Mouse (Mus musculus): ENCODE results near the gene Amot. TPM values are rescaled to one million over a fixed set of nuclear protein-coding genes. Genes with fewer than 3 reads are reported as not detected.

The Amot gene
- polyA plus RNA-seq, 1 experiment = 7.0 TPM

- H3K4me1 ChIP-seq (replicated peaks; ENCODE audit: control insufficient read depth, insufficient read depth, low read length) = no peaks in the 10 kb centered on the region
- TF ChIP-seq CTCF (IDR thresholded peaks at IDR 0.05; ENCODE audit: borderline replicate concordance, control insufficient read depth, extremely low read depth, insufficient read depth, low read length, poor library complexity) (no peak), POLR2A (IDR thresholded peaks at IDR 0.05; ENCODE audit: control insufficient read depth, extremely low read depth, insufficient read depth, low read length, poor library complexity) (no peak)
- H3K27me3 ChIP-seq (ENCODE audit: control insufficient read depth, insufficient read depth, low read length) = no peaks in the 10 kb centered on the region
- no peak for DNase-seq
- no peaks in the 10 kb centered on the region for H3K36me3 ChIP-seq (ENCODE audit: control insufficient read depth, insufficient read depth, low read length)
- H3K27ac ChIP-seq (ENCODE audit: control insufficient read depth, insufficient read depth, low read length) = no peak overlapping the region
- 95% methylated on average over 4 of the region's 4 CpGs for WGBS
- H3K4me3 ChIP-seq (ENCODE audit: control insufficient read depth, insufficient read depth, low read length) = no peak overlapping the region
Measured at GRCm38 (mm10) chrX:145498691-145499090, 6.3 kb downstream of the Amot start.

DNA sequence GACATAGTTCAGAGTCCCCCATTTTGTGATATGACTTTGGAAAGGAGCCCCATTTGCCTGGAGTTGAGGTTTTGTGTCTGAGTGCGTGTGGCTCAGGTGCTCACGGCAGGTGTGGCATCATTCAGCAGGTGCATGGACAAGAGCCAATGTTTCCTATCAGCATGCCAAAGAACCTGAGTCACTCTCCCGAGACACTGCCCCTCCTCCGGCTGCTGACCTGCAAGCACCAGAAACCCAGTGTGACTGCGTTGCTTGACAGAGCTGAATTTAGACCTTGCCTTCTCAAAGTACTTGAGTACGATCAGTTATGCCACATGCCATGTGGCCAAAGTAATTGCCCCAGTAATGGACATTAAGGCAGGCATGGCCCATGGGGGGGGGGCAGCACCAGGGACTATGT, 7.5 kb downstream of the Amot start:
- DNase-seq = no peak
- H3K27ac ChIP-seq (ENCODE audit: control insufficient read depth, insufficient read depth, low read length) = no peak overlapping the region
- 97% methylated on average over 6 of the region's 6 CpGs for WGBS
- H3K27me3 ChIP-seq (ENCODE audit: control insufficient read depth, insufficient read depth, low read length) = no peaks in the 10 kb centered on the region
- H3K4me3 ChIP-seq (ENCODE audit: control insufficient read depth, insufficient read depth, low read length) = no peak overlapping the region
- no peaks in the 10 kb centered on the region for H3K36me3 ChIP-seq (ENCODE audit: control insufficient read depth, insufficient read depth, low read length)
- TF ChIP-seq POLR2A (IDR thresholded peaks at IDR 0.05; ENCODE audit: control insufficient read depth, extremely low read depth, insufficient read depth, low read length, poor library complexity) (no peak), CTCF (IDR thresholded peaks at IDR 0.05; ENCODE audit: borderline replicate concordance, control insufficient read depth, extremely low read depth, insufficient read depth, low read length, poor library complexity) (no peak)
- no peaks in the 10 kb centered on the region for H3K4me1 ChIP-seq (replicated peaks; ENCODE audit: control insufficient read depth, insufficient read depth, low read length)

GRCm38 (mm10) chrX:145495381-145495780, 9.6 kb downstream of the Amot start:
- no peaks in the 10 kb centered on the region for H3K4me1 ChIP-seq (replicated peaks; ENCODE audit: control insufficient read depth, insufficient read depth, low read length)
- TF ChIP-seq POLR2A (IDR thresholded peaks at IDR 0.05; ENCODE audit: control insufficient read depth, extremely low read depth, insufficient read depth, low read length, poor library complexity) = no peak
- TF ChIP-seq CTCF (IDR thresholded peaks at IDR 0.05; ENCODE audit: borderline replicate concordance, control insufficient read depth, extremely low read depth, insufficient read depth, low read length, poor library complexity) = no peak
- 100% methylated on average over 4 of the region's 4 CpGs for WGBS

DNA sequence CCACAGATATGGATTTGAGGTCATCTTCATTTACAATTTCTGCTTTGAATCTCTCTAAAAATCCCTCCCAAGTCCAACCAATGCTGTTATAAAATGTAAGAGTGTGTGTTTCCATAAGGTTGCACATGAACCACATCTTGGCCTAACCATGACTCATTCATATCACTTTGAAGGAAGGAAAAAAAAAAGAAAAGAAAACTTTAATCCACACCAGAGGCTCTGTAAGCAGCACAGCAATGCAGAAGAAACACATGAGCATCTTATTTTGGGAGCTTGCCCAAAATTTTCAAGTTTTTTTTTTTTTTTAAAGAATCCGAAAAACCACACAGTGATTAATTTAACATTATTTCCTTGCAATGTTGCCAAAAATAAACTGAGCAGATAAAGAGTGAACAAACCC, 14.2 kb downstream of the Amot start:
- no peak for DNase-seq
- Histone ChIP-seq H3K4me3 (ENCODE audit: control insufficient read depth, insufficient read depth, low read length) (no peak overlapping the region), H3K4me1 (replicated peaks; ENCODE audit: control insufficient read depth, insufficient read depth, low read length) (no peaks in the 10 kb centered on the region), H3K36me3 (ENCODE audit: control insufficient read depth, insufficient read depth, low read length) (no peaks in the 10 kb centered on the region), H3K27ac (ENCODE audit: control insufficient read depth, insufficient read depth, low read length) (no peak overlapping the region), H3K27me3 (ENCODE audit: control insufficient read depth, insufficient read depth, low read length) (no peaks in the 10 kb centered on the region)
- TF ChIP-seq POLR2A (IDR thresholded peaks at IDR 0.05; ENCODE audit: control insufficient read depth, extremely low read depth, insufficient read depth, low read length, poor library complexity) (no peak), CTCF (IDR thresholded peaks at IDR 0.05; ENCODE audit: borderline replicate concordance, control insufficient read depth, extremely low read depth, insufficient read depth, low read length, poor library complexity) (no peak)
- WGBS = 95% methylated on average over 1 of the region's 1 CpGs

More at GRCm38 (mm10) chrX:145495381-145495780, 9.6 kb downstream of the Amot start:
- no peak overlapping the region for H3K27ac ChIP-seq (ENCODE audit: control insufficient read depth, insufficient read depth, low read length)
- H3K4me3 ChIP-seq (ENCODE audit: control insufficient read depth, insufficient read depth, low read length) = no peak overlapping the region
- H3K27me3 ChIP-seq (ENCODE audit: control insufficient read depth, insufficient read depth, low read length) = no peaks in the 10 kb centered on the region
- H3K36me3 ChIP-seq (ENCODE audit: control insufficient read depth, insufficient read depth, low read length) = no peaks in the 10 kb centered on the region
- no peak for DNase-seq

GRCm38 (mm10) chrX:145490417-145490816, 14.6 kb downstream of the Amot start:
- Histone ChIP-seq H3K27me3 (ENCODE audit: control insufficient read depth, insufficient read depth, low read length) (no peaks in the 10 kb centered on the region), H3K4me1 (replicated peaks; ENCODE audit: control insufficient read depth, insufficient read depth, low read length) (no peaks in the 10 kb centered on the region), H3K27ac (ENCODE audit: control insufficient read depth, insufficient read depth, low read length) (no peak overlapping the region), H3K4me3 (ENCODE audit: control insufficient read depth, insufficient read depth, low read length) (no peak overlapping the region), H3K36me3 (ENCODE audit: control insufficient read depth, insufficient read depth, low read length) (no peaks in the 10 kb centered on the region)
- TF ChIP-seq CTCF (IDR thresholded peaks at IDR 0.05; ENCODE audit: borderline replicate concordance, control insufficient read depth, extremely low read depth, insufficient read depth, low read length, poor library complexity) (no peak), POLR2A (IDR thresholded peaks at IDR 0.05; ENCODE audit: control insufficient read depth, extremely low read depth, insufficient read depth, low read length, poor library complexity) (no peak)
- DNase-seq = no peak
- whole genome bisulfite sequencing = 91% methylated on average over 3 of the region's 3 CpGs

DNA sequence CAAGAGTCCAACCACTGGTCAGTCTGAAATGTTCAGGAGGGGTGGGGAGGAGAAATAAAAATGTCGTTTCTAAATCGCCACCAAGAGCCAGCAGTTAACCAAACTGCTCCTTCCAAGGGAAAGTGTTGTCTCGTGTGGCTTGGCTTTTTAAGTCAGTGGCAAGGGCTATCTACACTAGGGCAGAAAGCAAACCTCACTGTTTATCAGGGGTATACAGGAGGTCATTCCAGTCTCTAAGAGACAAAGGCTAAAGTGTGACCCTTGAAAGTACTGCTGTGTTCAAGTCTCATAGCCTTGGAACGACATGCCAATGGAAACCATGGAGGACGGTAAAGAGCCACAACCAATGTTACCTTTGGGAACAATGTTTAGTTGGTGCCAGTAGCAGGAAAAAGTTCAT, 15.0 kb downstream of the Amot start:
- DNase-seq = no peak
- 97% methylated on average over 5 of the region's 5 CpGs for WGBS
- no peaks in the 10 kb centered on the region for H3K4me1 ChIP-seq (replicated peaks; ENCODE audit: control insufficient read depth, insufficient read depth, low read length)
- no peak for TF ChIP-seq CTCF (IDR thresholded peaks at IDR 0.05; ENCODE audit: borderline replicate concordance, control insufficient read depth, extremely low read depth, insufficient read depth, low read length, poor library complexity)
- TF ChIP-seq POLR2A (IDR thresholded peaks at IDR 0.05; ENCODE audit: control insufficient read depth, extremely low read depth, insufficient read depth, low read length, poor library complexity) = no peak
- no peak overlapping the region for H3K27ac ChIP-seq (ENCODE audit: control insufficient read depth, insufficient read depth, low read length)
- no peak overlapping the region for H3K4me3 ChIP-seq (ENCODE audit: control insufficient read depth, insufficient read depth, low read length)
- H3K27me3 ChIP-seq (ENCODE audit: control insufficient read depth, insufficient read depth, low read length) = no peaks in the 10 kb centered on the region
- H3K36me3 ChIP-seq (ENCODE audit: control insufficient read depth, insufficient read depth, low read length) = no peaks in the 10 kb centered on the region

- 78% methylated on average over 4 of the region's 4 CpGs for WGBS
- Histone ChIP-seq H3K27ac (ENCODE audit: control insufficient read depth, insufficient read depth, low read length) (no peak overlapping the region), H3K27me3 (ENCODE audit: control insufficient read depth, insufficient read depth, low read length) (no peaks in the 10 kb centered on the region), H3K4me3 (ENCODE audit: control insufficient read depth, insufficient read depth, low read length) (no peak overlapping the region), H3K4me1 (replicated peaks; ENCODE audit: control insufficient read depth, insufficient read depth, low read length) (no peaks in the 10 kb centered on the region), H3K36me3 (ENCODE audit: control insufficient read depth, insufficient read depth, low read length) (no peaks in the 10 kb centered on the region)
- TF ChIP-seq CTCF (IDR thresholded peaks at IDR 0.05; ENCODE audit: borderline replicate concordance, control insufficient read depth, extremely low read depth, insufficient read depth, low read length, poor library complexity) (no peak), POLR2A (IDR thresholded peaks at IDR 0.05; ENCODE audit: control insufficient read depth, extremely low read depth, insufficient read depth, low read length, poor library complexity) (no peak)
- no peak for DNase-seq
Measured at GRCm38 (mm10) chrX:145485495-145485894, 19.5 kb downstream of the Amot start.

Measured in thymus, adult 2 months (tissue).